Mouse (Mus musculus) cerebellum, postnatal 36 days (tissue): Measurements from ENCODE around the gene Rep15.
A peak's percentile ranks its signal among the peaks of the same experiment; 100 is the strongest.

Experiments
- DNase-seq, 2 experiments: peaks; one replicate each; pipeline ENCODE4 v3.0.0; 2021 to 2022; ENCODE audit warnings: mixed read lengths in 2 of 2

Gene Rep15

DNA sequence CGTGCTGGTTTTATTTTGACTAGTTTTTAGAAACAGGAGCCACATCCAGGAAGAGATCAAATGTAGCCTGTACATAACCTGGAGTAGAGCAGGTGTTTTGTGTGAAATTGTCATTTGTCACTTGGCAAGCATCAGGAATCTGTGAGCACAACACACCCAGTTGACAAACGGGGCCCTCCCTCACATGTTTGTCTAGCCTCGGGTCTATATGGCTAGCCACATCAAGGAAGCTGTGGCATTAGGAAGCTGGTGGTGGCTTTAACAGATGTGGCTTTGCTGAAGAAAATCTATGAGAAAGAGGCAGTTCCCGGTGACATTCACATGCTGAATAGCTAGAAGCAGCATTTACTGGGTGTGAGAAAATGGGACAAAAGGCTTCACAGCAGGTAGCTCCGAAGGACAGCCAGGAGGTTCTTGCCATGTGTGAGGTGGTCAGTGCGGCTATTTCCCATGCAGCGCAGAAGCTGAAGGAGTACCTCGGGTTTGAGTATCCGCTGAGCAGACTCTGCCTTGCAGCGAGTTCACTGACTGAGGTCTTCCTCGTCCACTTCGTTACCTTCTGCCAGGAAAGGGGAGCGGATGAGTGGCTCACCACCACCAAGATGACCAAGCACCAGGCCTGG lies at the start of gene Rep15:
Gene Rep15 (plus strand): TSS at position 282 of the 623 bp plus-strand sequence.
- peak; percentile 31 to 41 for DNase-seq

DNA sequence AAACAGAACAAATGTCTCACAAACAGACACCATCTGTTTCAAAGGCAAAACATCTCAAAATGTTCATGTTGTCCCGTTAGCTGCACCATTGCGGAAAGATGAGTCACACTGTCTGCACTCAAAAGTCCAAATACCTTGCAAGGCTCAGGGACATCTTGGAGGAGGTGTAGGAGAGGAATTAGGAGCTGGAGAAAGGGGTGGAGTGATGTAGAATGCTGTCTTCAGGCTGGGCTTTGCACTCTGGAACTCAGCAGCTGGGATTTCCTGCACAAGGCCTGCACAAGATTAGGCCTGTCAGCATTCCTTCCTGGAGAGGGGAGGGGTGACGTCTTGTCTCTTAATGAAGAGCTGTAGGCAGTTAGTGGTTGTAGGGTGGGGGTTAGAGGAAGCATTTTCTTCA lies 47.8 kb upstream of the Rep15 start:
- DNase-seq, result no peak

DNA sequence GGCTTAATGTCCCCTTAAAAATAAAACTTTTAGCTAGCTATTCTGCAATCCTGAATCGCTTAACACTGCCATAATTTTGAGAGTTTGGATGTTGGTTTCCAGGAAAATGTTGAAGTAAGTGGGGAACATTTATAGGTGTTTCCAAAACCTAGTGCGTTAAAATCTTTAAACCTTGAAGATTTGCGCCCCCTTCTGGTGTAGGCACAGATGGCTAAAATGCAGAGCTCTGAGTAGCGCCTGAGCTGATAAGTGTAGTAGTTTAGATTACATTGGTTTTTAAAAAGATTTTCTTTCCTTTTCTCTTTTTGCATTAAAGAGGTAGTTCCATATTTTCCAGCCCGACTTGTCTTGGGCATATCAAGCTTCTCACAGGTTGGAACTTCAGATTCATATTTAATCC lies 38.1 kb upstream of the Rep15 start:
- peak; percentile 32 to 51 for DNase-seq

DNA sequence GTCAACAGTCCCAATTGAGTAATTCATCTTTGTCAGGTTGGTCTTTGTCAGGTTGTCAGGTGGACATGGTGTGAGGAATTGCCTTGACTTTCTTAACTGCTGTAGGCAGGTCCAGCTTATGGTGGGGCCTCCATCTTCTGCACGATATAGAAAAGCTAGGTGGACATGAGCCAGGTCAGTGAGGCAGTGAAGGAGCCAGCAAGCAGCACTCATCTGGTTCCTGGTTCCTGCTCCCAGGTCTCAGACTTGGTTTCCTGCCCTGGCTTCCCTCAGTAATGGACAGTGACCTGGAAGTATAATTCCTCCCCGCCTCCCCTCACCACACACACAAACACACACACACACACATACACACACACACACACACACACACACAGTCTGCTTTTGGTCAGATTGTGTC lies 37.0 kb upstream of the Rep15 start:
- DNase-seq, result no peak

DNA sequence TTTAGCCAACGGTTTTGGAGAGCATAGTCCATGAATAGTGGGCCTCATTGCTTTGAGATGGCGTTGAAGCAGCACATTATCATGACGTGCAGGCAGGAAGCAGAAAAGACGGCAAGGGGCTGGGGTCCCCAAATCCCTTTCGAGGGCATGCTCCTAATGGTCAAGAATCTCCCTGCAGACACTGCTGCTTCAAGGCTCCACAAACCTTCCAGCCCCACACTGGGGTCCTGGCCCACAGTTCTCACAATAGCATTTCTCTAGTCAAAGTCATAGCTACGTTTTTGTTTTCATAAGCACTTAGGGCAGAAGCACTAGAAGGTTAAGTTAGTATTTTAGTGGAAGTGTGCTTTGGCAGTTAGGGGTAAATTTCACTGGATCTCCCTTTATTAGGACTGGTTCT lies 36.5 kb upstream of the Rep15 start:
- no peak for DNase-seq

DNA sequence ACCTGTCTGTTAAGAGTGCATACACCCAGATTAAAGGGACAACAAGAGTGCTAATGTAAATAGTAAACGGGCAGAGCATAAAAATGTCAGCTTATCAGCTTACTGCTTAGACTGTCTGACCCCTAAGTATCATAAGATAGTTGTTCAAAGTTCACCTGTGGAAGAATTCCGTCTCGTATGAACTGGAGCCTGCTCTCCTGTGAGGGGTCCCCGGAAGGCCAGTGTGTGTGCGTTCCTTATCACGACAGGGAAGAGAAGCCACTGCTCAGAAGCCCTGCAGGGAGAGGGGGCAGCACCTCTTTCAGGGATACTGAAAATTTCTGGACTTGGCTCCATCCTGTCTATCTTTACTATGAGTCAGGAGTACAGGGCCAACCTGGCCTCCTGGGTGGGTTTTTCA lies 35.4 kb upstream of the Rep15 start:
- no peak for DNase-seq

DNA sequence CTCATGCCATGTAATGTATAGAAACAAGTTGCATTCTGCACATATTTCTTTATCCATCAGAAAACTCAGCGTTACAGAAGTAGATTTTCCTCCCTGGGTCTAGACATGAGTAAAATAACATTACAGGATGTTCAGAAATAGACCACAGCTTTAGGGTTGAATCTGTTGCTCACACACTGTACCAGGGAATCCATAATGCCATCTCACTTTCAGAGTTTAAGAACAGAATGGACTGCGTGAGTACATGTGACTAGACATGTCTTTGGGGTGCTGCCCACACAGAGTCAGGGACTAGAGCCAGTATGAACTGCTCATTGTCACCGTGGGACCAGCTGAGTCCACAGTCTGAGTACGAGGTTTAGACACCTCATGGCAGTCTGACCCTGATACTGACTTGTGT lies 33.7 kb upstream of the Rep15 start:
- no peak for DNase-seq

DNA sequence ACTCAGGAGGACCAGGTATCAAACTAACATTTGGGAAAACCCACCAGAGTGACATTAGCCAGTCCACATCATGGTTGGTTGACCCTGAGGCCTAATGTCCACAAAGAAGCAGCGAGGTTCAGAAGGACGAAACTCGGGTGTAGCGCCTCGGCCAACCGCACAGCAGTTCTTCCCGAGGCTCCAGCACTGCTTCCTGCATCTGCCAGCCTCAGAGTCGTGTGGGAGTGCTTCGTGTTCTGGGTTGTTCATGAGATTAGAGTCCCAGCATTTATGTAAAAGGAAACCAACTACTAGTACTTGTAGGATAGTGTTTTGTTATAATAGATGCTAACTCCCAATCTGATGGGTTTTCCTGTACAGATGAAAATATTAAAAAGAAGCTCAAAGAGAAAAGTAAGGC lies 33.1 kb upstream of the Rep15 start:
- no peak for DNase-seq

DNA sequence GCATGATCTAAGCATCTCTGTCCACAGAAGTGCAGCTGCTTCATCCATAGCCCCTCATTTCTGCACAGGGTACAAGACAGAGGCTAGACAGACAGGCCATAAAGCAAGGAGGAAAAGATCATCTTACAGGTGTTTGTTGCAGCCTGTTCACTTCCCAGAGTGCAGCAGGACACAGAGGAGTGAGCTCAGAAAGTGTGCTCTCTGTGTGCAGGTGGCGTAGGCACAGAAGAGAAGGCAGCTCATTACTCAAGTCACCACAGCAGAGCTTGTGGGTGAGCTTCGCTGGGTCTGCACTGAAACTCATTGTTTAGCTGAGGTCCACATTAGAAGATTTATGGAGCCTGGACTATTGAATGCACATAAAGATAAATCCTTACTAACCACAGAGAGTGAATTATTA lies 32.6 kb upstream of the Rep15 start:
- DNase-seq, result no peak

DNA sequence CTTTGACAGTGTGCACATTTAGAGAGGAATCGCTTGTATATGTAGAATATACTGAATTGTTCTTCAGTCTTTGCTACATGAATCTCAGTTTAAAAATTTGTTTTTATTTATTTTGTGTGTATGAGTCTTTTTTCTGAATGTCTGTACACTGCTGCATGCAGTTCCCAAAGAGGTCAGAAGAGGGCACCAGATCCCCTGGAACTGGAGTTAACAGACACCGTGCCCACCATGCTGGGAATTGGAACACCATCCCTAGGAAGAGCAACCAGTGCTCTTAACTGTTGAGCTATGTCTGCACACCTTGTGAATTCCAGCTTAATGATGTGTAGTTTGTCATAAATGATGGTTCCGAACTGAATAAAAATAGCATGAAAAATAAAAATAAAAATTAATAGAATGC lies 24.2 kb upstream of the Rep15 start:
- peak; percentile 74 to 78 for DNase-seq

DNA sequence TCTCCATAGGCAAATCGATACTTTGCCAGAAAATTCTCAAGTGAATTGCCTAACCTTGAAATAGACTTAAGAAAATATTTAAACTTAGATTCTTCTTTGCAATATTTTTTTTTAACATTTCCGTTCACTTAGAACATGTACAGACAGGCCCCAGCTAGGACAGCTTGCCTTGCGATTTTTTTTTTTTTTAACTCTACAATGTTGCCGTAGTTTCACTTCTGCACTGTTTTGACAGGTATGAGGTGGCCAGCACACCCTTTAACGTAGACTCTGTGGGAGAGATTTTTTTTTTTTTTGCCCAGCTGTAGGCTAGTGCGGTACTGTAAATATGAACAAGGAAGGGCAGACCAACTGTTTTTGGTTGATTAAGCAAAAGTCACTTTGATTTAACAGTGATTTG lies 22.0 kb upstream of the Rep15 start:
- no peak for DNase-seq

DNA sequence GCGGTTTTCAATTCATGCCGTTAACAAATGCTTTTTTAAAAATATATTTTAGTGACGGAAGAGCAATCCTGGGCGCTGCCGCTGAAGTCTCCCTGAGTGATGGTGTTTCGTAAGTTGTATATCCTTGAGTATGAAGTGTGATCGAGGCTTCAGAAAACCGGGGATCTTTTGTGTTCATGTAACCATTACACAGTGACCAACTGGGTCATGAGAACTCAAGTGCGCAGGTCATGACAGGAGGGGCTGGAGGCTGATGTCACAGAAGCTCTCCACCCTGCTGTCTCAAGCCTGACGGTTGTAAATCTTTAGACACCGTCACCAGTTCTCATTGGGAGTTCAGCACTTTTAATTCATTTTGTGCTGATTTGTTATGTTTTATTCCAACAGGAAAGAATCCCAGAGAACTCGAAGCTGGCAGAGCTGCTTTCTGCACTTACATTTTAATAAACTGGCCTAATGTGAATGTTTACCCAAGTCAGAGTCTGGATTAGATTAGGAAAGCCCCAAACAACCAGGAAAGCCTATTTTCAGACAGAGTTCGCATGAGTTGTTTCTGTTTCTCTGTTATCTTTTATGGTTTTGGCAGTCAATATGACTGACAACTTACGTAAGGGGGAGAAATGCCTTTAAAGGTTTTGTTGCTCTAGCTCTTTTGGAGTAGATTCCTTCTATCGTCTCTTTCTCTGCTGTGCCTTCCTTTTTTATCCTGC lies 21.4 kb upstream of the Rep15 start:
- DNase-seq, result no peak

DNA sequence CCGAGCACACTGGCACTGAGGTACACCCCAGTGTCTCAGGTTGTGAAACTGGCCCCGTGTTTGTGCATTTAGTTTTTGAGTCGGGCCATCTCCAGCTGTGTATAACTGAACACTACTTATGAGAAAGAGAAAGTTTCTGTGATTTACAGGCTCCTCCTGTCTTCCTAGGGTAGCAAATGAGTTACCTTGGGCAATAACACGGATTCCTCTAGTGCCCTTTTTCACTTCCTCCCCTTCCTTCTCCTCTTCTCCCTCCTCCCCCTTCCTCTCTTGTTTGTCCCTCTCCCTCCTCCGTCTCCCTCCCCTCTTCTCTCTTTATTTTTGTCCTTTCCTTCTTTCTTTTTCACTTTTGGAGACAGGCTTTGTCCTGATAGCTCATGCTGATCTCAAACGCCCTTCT lies 20.8 kb upstream of the Rep15 start:
- DNase-seq, result no peak

DNA sequence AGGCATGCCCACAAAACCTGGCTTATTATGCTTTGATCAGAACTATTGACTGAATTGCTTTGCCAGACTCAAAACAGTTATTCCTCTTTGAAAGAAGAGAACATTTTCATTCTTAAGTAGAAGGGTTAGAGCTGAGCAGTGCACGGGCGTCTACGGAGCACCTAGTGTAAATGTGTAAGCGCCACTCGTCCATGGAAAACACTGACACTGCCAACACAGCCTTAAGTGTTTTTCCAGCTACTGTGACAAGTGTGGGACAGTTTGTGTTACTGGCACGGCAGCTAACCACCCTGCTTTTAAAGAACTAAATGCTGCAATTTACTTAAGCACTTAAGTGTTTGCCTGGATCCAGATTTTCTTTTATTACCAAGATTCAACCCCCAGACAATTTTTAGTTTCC lies 20.4 kb upstream of the Rep15 start:
- no peak for DNase-seq

DNA sequence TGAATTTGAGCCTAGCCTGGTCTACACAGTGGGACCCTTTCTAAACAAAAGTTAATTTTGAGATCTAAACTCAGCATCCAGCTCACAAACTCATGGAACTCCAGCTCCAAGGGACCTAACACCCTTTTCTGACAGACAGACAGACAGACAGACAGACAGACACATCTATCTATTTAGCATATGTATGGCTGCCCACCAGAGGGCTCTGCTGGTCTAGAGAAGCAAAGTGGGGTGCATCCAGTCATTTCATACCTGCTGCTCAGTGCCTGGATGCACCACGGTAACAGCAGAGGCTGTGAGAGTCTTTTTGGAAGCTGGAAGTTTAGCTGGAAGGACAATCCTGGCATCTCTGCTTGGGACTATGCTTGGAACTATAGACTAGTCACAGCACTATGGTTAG lies 18.8 kb upstream of the Rep15 start:
- DNase-seq, result no peak

DNA sequence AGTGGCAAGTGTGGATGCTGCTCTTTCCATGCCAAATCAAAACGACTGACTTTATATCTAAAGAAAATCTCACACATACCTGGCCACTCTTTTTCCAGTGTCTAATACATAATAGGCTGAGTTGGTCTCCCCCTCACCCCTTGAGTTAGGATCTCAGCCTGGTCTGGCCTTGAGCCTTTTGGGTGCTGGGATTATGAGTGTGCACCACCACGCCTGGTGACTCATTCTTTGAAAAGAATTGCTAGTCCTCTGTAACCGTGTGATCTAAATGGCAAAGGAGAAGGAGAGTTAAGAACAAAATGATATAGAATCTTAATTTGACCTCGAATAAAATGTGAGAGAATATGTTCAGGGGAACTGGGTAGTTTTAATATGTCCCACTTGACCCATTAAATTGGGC lies 14.5 kb upstream of the Rep15 start:
- no peak for DNase-seq

DNA sequence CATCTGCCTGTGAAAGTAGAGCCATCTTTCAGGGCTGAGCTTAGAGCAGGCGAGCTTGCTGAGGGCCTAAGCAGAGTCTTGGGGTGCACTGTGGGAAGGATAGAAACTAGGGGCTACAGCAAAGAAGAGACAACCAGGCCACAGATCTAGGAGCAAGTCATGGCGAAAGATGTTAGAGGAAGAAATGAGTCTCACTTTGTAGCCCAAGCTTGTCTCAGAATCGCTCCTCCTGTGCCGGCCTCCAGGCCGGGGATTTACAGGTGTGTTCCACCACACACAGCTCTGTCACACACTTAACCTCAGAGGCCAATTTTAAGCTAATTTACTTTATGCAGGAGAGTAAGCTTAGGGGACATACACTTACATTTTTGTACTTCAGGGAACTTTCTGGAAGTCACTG lies 14.0 kb upstream of the Rep15 start:
- no peak for DNase-seq

DNA sequence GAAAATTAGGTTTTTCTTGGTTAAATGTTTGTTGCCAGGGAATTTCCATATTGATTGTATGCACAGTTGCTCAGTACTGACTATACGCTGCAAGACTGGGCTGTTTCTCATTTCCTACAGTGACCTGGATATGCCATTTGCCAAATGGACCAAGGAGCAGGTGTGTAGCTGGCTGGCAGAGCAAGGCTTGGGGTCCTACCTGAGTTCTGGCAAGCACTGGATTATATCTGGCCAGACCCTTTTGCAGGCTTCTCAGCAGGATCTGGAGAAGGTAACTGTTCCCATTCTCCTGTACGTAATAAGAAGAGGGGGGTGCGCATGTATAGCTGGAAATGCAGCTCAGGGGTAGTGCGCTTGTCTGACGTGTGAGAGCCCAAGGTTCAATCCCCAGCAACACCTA lies 11.2 kb upstream of the Rep15 start:
- peak in 1 of 2 experiments; percentile 10 for DNase-seq

DNA sequence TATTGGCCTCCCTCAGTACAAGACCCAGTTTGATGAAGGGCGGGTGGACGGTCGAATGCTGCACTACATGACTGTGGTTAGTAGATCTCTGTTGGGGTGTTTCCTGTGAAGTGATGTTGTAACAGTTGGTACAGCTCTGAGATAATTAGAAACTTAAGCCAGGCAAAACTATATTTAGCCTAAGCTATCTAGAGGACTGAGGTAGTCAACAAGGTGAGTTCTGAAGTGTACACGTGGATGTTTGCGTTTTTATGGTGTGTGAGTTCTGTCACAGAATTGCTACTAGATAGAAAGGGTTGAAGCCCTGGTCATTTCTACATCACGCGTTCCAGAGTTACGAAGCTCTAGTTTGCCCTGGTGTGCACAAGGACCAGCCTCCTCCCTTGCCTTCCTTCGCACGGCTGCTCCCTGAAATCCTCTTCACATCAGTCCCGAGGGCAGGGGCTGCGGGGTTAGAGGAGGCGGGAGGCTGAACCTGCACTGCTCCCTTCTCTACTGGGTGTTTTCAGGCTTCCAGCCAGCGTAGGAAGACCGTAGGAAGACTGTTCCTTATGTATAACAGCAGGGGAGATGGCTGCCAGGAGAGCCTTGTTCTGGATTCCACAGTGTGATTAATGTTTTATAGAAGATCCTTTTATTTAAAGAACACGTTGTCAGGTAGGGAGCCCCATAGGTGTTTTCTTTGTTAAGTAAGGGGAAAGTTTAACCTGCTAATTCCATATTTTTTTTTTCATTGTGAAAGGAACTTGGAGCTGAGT lies 9.8 kb upstream of the Rep15 start:
- DNase-seq, result no peak

DNA sequence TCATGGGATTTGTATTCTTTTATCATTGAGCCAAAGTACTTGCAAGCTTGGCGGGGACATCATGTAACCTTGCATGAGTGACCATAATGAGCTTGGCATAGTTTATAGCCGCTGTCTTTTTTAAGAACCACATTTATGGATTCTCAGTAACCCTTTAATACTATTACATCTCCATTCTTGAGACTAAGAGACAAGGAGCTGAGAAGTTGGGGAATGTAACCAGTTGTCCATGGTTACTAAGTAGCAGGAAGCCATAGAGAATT lies 9.3 kb upstream of the Rep15 start:
- no peak for DNase-seq

DNA sequence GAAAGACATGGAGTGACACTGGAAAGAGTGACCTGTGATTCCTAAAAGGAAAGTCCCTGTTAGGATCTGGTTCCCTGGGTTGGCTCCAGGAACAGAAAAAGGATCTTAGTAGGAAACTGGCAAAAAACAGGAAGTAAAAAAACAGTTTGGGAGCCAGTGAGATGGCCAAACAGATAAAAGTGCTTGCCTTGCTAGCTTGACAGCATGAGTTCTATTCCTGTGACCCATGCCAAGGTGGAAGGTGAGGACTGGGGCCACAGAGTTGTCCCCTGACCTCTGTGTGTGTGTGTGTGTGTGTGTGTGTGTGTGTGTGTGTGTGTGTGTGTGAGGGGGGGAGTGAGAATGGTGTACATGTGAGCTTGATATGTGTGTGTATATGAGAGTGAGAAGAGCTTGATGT lies 8.8 kb upstream of the Rep15 start:
- DNase-seq, result no peak

DNA sequence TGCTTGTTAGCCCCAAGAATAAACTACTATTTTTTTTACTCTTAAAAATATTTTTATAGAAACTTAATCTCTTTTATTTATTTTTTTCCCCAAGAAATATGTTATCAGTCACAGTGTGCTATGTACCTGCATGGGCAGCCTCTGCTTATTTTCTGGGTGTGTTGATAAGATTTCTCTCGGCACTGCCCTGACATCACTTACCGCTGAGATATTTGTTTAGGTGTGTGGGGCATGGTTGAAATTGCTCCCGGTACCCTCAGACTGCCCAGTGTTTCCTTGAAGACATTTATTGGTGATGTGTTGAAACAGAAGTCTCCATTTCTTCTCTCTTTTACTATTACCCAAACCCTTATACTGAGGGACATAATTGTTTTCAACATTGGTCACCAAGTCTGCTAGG lies 7.6 kb upstream of the Rep15 start:
- DNase-seq, result no peak

DNA sequence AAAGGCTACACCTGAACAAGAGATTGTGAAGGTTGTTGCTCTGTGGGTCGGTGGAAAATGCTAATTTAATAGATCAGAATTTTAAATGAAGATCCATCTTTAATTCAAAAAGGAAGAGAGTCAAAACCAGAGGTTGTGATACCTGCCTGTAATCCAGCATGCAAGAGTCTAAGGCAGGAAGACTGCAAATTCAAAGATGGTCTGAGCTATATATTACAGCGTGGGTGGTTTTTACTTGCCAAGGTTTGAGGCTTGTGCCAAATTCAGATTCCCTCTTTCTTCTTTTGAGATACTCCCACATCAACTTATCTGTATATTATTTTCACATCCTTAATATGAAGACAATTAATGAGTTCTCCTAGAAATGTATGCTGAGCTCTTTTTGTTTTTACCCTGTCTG lies 4.0 kb upstream of the Rep15 start:
- no peak for DNase-seq

DNA sequence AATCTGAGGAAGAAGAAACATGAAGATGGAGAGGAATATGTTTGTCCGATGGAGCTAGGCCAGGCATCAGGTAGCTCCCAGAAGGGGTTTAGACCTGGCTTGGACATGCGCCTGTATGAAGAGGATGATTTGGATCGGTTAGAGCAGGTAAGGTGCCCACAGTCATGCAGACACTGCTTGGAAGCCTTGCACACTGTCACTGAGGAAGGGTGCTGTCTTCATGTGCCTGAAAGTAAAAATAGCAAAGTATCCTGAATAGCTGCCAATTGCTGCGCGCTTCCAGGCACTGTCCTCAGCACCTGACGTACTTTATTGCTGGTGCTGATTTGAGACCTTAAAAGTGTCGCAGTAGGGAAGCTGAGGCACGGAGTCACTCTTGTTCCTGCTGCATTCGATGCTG lies 2.8 kb upstream of the Rep15 start:
- peak; percentile 37 to 64 for DNase-seq
